Mouse (Mus musculus): ENCODE data around the gene Olfr860.
"Not testable (repeated sequence)": the region's sequence is repeated elsewhere in the genome, so short reads cannot be mapped to it uniquely, and the experiment has no call there.

The Olfr860 gene

DNA sequence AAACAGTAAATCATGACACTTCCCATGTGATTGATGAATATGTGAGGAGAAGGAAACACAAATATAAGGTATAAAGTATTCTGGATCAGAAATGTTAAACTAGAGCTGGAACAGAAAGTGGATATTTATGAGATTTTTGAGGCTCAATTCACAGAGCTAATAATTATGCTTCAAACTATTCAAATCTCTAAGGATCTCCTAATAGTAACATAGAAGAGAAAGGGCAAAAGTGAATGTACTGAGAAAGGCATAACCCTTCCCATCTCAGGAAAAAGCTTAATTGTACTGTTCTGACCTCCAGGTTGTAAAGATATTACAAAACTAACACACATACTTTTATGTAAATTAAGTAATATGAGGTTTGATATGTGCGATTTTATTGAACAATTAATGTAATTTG, at the start of gene Olfr860:
TSS of gene Olfr860 (minus strand) at position 101 of the 400 bp plus-strand sequence.
- no peak for TF ChIP-seq GATA4 (IDR thresholded peaks at IDR 0.05; ENCODE audit: insufficient replicate concordance, low read length)

DNA sequence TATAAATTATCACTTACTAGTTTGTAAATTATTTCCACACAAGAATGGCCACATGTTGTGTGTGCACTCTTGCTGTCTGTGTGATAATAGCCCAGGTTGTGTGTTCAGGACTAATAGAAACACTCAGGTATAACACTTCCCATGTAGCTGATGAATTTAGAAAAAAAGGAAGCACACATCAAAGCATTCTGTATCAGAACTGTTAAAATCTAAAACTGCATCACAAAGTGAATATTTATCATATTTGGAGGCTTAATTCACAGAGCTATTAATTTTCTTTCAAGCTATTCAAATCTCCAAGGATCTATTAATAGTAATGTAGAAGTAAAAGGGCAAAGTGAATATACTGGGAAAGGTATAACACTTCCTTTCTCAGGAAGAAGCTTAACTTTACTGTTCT, 38.4 kb upstream of the Olfr860 start, which contains the start of gene Olfr862:
TSS of gene Olfr862 (minus strand) at position 101 of the 400 bp plus-strand sequence.
- TF ChIP-seq GATA4 (IDR thresholded peaks at IDR 0.05; ENCODE audit: insufficient replicate concordance, low read length): no peak

DNA sequence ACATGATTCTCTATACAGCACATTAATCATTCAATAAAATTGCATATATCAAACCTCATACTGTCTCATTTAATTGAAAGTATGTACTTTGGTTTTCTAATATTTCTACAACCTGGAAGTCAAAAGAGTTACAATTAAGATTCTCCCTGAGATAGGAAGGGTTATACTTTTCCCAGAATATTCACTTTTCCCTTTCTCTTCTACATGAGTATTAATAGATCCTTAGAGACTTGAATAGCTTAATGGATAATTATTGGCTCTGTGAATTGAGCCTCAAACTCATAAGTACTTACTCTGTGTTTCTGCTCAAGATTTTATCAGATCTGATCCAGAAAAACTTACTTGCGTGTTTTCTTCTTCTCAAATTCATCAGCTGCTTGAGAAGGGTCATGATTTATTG, 44.9 kb downstream of the Olfr860 start, which contains the start of gene Olfr859:
TSS of gene Olfr859 (plus strand) at position 301 of the 400 bp plus-strand sequence.
- not testable (repeated sequence) for TF ChIP-seq GATA4 (IDR thresholded peaks at IDR 0.05; ENCODE audit: insufficient replicate concordance, low read length)

DNA sequence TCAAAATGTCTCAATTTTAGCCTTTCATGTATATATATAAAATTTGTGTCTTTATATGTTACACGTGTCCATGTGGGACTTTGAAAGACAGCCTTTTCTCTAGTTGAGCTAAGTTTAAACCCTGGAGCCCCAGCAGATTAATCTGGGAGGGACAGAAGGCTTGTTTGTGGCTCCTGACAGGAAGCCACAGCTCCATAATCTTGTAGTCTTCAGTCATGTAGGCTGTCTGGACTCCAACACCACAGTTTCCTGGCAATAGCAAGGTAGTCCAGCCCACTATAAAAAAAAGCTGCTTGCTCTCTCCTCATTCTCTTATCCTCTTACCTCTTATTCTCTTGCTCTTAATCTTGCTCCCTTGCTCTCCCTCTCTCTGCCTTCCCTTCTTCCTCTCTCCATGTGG, 46.5 kb downstream of the Olfr860 start:
- TF ChIP-seq GATA4 (IDR thresholded peaks at IDR 0.05; ENCODE audit: insufficient replicate concordance, low read length): no peak

Measured in liver, adult (tissue).